Mouse (Mus musculus) effector memory CD4-positive, alpha-beta T cell, adult 7 months (primary cell): Measurements from ENCODE around the gene Tmem120b. TPM values are rescaled to one million over a fixed set of nuclear protein-coding genes. Genes with fewer than 3 reads are reported as not detected.

Source experiments
- polyA plus RNA-seq: library from polyadenylated mRNA; unstranded; fragments of 100-300 nt; shearing (Covaris generic); gene quantifications from one replicate; pipeline ENCODE4 v1.2.1, GENCODE M21; 2017

The Tmem120b gene
- 0.68 TPM for polyA plus RNA-seq

DNA sequence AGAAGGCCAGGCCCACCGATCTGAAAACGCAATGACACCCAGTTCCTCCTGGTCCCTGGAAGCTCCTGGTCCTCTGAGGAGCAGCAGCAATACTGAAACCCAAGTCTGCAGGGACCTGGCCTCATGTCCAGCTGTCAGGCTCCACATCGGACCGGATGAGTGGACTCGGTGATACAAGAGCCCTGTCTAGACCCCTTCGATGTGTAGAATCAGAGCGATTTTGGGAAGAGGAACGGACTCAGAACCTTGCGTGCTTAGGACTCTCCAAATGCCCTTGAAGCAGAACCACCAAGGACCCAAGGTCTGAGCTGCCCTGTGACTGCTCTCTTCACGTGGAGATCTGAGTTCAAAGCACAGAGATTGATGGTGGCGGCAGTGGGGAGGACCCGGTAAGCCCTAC, at the start of gene Tmem120b:
Gene Tmem120b, plus strand, starts transcription at position 301 of the 400 bp plus-strand sequence.

DNA sequence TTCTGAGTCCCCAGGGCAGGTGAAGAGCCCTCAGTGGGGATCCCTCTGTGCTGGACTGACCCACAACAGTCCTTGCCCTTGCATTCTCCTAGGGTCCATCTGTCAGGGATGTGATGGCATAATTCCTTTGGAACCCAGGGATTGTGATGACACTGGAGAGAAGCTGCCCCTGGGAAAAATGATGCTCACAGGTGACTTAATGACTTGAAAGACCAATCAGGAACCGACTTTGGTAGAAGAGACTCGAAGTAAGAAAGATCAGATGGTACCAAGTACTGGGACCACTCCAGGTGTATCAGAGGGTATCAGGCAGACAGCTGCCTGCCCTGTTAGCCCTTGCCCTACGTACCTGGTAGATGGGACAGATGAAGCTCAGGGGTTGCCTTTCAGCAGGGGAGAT, 21.3 kb upstream of the Tmem120b start, which contains the start of gene Morn3:
Gene Morn3, minus strand, starts transcription at position 101 of the 400 bp plus-strand sequence.

GRCm38 (mm10) chr5:123132308-123133071, 64.3 kb downstream of the Tmem120b start, which contains the start of gene Rhof:
Gene Rhof, minus strand, starts transcription at chr5:123132692.

DNA sequence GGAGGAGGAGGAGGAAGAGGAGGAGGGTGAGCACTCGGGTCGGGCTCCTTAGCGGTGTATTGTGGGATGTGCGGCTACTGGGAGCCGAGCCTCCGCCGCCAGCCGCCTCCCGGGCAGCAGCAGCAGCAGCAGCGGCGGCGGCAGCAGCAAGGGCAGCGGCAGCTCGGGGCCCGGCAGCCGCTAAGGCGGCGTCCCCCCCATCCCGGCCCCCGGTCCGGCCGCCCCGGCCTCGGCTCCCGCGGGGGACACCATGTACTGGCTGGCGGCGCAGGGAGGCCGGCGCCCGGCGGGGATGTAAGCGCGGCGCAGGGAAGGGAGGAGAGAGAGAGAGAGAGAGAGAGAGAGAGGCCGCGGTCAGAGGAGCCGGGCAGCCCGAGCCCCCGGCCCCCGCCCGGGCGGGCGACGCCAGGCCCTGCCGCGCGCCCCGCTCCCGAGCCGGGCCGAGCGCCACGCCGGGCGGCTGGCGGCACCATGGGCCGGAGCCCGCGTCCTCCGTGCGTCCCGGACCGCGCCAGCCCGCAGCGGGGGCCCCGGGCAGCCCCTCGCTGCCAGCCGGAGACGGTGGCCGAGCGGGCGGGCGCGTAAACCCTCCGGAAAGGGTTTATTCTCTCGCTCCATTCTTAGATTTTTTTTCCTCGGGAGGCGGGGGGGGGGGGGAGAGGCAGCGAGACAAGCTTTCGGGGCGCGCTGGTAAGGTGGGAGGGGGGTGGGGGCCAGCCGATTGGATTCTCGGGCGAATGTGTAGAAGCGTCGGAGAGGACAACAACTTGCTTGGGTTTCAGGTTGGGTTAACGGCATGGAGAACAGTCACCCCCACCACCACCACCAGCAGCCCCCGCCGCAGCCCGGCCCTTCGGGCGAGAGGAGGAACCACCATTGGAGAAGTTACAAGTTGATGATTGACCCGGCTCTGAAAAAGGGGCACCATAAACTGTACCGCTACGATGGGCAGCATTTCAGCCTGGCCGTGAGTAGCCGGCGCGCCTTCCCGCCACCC, 74.2 kb downstream of the Tmem120b start, which contains the start of gene Setd1b:
Gene Setd1b, plus strand, starts transcription at position 33 of the 997 bp plus-strand sequence.

Other genes with a start within 250 kb of the Tmem120b start
- 231 TPM for gene Anapc5, start 247.1 kb upstream of the Tmem120b start, polyA plus RNA-seq
- gene Rnf34, start 218.4 kb upstream of the Tmem120b start, polyA plus RNA-seq: 24.4 TPM
- gene Kdm2b, start 78.6 kb upstream of the Tmem120b start, polyA plus RNA-seq: 118 TPM
- 543 TPM for gene Orai1, start 53.3 kb upstream of the Tmem120b start, polyA plus RNA-seq
- gene Morn3, start 21.4 kb upstream of the Tmem120b start, polyA plus RNA-seq: 2.4 TPM
- 111 TPM for gene Rhof, start 64.3 kb downstream of the Tmem120b start, polyA plus RNA-seq
- 7.0 TPM for gene Setd1b, start 73.8 kb downstream of the Tmem120b start, polyA plus RNA-seq
- gene Psmd9, start 101.0 kb downstream of the Tmem120b start, polyA plus RNA-seq: 37.3 TPM
- not detected for gene Hpd, start 114.3 kb downstream of the Tmem120b start, polyA plus RNA-seq
- 0.44 TPM for gene Wdr66, start 183.7 kb downstream of the Tmem120b start, polyA plus RNA-seq